Mouse (Mus musculus) mouse embryonic stem cell (cell line): ENCODE results near the gene Akap9.
"Not testable (repeated sequence)": the region's sequence is repeated elsewhere in the genome, so short reads cannot be mapped to it uniquely, and the experiment has no call there.

Experiments
- in situ Hi-C, 2 experiments: fragments of 300-500 bp; cut with MboI; formaldehyde crosslinking; loops; 1 replicate in 1 of 2; 3 replicates in 1 of 2; pipeline ENCODE4 v1.14.3; 2019 to 2020; ENCODE audit warnings: low sequenced_read_pairs in 2 of 2, low pct_unique_long_range_greater_than_20kb in 1 of 2, mixed read lengths in 1 of 2; ENCODE audit not compliant: unreplicated experiment in 1 of 2

Akap9 gene

DNA sequence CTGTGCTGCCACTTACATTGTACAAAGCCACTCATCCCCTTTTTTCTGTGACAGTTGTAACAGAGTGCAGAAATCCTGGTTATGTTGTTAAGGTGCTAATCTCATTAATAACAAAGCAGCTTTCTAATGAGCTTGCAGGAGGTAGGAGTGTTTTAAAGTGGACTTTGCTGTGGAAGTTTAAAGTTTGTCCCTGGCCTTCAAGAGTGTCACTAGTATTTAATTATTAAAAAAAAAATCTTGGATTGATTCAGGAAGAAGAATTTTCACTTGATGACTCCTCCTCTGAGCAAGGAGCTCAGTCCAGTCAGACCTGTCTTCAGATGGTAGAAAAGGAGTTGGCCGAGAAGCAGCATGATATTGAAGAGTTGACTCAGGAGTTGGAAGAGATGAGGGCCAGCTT lies 26.7 kb downstream of the Akap9 start:
- in situ Hi-C loops, result no loop called here

- in situ Hi-C loops, result no loop called here
Observed at GRCm38 (mm10) chr5:3961286-3961685, 33.4 kb downstream of the Akap9 start.

- in situ Hi-C loops, result no loop called here
Observed at GRCm38 (mm10) chr5:3968415-3968814, 40.6 kb downstream of the Akap9 start.

GRCm38 (mm10) chr5:3969114-3969513 lies 41.3 kb downstream of the Akap9 start:
- in situ Hi-C loops, result no loop called here

DNA sequence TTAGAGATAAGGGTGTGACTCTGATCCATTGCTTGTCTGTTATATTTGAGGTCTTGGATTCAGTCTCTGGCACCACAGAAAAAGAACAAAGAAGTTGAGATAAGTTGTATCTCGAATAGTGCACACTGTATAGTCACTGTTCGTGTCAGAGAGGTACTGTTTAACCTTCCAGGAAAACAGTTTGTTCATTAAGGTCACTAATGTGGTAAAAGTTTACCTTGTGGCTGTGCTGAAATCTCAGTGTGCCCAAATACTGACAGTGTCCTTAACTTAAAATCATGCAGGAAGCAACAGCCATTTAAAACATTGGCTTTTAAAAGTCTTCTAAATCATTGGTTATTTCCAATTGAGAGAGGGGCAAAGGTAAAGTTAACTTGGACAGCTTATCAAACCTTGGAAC lies 43.1 kb downstream of the Akap9 start:
- in situ Hi-C loops, result no loop called here

- in situ Hi-C loops, result no loop called here
Observed at GRCm38 (mm10) chr5:3973764-3974163, 45.9 kb downstream of the Akap9 start.

DNA sequence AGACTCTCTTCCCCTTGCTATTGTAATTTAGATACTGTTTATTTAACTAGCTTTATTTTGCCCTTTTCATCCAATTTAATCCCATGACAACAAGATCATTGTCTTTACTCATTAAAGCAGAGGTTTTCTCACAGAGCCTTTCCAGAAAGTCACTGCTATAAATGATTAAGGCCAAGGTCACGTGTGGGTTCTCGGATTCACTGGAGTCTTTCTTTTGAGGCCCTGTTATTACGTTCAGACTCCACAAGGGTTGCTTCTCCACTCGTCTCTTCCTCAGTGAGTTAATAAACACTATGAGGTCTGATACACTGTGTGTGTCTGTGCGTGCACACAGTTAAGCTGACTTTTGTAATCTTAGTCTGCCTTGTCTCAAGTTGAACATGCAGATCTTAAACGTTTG lies 47.0 kb downstream of the Akap9 start:
- in situ Hi-C loops, result no loop called here

- in situ Hi-C loops, result no loop called here
Observed at GRCm38 (mm10) chr5:3976111-3976510, 48.3 kb downstream of the Akap9 start.

DNA sequence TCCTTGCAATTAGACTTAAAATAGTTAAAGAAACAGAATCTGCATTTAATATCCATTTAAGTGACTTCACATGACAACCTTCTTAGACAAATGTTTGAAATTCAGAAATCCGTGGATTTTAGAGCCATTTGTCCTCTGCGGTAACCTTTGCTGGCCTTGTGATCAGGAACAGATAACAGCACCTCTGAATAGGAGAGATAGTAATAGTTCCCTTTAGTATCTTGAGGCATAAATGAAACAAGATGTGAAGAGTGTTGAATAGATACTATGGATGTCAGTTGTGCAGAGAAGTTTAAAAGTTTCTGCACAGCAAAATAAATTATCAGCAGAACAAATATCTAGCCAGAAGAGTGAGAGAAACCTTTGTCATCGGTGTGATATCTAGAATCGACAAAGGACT lies 50.0 kb downstream of the Akap9 start:
- in situ Hi-C loops, result no loop called here

DNA sequence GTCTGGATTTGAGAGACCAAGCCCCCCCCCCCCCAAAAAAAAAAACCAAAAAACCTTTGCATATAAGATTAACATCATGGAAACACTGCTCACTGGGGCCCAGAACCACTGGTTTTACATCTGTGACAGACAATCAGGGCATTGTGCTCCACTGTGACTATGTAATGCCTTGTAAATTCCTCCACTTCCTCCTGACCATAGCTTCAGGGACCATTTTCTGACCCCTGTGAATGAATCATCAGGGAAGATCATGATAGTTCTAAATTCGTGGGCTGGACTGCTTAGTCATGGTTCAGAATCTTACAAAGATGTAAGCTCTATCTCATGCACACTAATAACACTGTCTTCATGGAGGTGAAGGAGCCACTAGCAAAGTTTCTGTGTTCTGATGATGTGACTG lies 61.8 kb downstream of the Akap9 start:
- in situ Hi-C loops, result no loop called here

DNA sequence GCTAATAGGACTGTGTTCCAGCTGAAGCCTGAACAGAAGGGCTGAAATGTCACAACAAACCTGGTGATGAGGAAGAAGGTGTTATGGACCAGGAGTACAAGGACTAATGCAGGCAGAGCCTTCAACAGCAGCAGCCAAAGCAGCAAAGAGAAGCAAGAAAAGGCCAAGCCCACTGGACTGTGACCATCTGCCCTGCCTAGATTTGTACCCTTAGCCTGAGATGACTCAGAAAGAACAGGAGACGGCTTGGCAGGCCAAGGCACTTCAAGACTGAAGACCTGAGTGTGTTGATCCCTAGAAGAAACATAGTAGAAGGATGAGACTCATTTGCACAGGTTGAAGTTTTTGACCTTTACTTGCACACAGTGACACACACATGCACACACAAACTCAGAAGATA lies 62.6 kb downstream of the Akap9 start:
- in situ Hi-C loops, result no loop called here

GRCm38 (mm10) chr5:4004531-4005469 lies 76.9 kb downstream of the Akap9 start:
- in situ Hi-C loops, result no loop called here

DNA sequence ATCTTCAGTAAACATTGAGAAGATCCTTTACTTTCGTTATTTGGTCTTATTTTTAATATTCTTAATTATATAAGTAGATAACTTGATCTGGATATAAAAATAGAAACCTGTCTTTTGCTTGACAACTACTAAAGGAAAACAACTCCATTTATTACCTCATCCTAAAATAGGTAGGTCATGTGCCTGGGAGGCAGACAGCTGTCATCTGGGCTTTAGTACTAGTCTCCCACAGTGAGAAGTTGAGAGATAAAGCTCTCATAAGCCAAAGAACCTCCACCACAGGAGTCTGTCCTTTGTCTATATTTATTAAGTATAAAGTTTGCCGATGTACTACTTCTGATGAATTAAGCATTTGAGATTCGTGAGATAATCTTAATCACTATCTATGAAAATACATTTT lies 78.8 kb downstream of the Akap9 start:
- in situ Hi-C loops, result no loop called here

DNA sequence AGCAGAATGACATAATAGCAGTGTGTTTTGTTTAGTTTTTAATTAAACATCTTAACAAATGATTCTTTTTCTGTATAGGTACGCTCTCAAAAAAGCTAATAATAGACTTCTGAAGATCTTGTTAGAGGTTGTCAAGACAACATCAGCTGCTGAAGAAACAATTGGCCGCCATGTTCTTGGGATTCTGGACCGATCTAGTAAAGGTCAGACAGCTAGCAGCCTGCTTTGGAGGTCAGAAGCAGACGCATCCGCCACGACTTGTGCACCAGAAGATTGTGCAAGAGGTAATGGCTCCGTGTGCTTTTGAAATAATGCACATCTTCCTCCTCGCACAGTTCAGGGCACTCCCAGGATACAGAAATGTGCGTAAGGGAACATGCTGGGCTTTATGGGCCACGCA lies 80.4 kb downstream of the Akap9 start:
- in situ Hi-C loops, result no loop called here

DNA sequence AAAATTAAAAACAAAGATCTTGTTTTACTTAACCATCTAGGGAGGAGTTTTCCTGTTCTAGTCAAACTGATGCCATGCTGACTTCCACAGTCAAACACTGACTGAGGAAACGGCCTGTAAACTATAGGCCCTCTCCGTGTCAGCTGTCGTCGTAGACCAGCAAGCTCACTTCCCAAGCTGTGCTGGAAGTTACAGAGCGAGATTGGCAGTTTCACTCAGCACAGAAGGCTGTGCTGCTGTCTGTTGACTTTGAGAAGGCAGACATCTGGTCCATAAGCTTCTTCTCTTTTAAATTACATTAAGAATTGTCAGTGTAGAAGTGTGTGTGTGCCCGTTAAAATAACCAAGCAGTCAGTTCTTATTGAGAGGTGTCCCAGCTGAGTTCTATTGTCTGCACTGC lies 81.7 kb downstream of the Akap9 start:
- in situ Hi-C loops, result no loop called here

GRCm38 (mm10) chr5:4017646-4018045 lies 89.8 kb downstream of the Akap9 start:
- in situ Hi-C loops, result not testable (repeated sequence)

DNA sequence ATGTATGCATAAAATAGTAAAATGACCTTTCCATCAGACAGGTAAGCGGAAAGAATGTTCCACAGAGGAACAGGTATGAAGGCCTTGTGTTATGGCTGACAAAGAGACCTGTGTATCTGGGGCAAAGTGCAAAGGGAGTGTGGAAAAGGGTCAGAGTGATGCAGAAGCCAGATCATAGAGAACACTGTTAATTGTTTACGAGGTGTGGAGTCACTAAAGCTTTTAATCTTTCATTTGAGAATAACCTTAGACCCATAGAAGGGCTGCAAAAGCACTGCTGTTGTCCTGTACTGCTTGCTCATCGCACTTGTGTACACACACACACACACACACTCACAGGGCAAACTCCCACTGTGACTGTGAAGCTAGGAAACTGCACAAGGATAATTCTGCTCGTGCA lies 91.5 kb downstream of the Akap9 start:
- in situ Hi-C loops, result no loop called here

DNA sequence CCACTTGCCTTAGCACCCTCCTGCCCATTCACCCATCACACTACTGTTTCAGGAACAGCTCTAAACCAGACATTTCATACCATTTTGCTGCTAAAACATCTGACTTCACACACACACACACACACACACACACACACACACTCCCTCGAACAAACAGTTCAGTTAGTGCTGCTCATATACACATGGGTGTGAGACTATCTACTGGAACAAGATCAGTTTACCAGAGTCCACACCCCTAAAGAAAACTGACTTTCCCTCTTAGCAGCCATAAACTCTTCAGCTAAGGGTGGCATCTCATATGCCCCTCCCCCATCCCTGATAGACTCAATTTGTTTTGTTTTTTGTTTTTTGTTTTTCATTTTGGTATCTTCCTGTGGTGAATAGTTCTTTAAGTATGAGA lies 92.2 kb downstream of the Akap9 start:
- in situ Hi-C loops, result no loop called here

DNA sequence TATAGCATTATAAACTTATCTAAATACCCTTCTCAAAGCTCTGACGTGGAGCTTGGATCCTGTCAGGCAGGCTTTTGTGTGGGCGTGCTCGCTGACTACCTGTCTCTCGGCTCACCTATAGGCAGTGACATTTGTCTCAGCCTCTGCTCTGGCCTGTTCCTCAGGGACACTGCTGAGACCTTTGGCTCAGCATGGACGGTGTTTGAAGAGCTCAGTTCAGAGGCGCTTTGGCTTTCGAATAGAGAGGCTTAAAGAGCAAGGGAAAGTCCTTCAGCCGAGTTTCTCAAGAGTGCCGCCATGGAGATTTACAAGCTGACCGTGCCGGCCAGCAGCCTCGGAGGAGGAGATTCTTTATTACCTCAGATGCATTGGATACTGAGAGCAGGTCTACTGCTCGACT lies 95.3 kb downstream of the Akap9 start:
- in situ Hi-C loops, result no loop called here
